Mouse (Mus musculus): Measurements from ENCODE around the gene Ttc8.

Gene Ttc8

DNA sequence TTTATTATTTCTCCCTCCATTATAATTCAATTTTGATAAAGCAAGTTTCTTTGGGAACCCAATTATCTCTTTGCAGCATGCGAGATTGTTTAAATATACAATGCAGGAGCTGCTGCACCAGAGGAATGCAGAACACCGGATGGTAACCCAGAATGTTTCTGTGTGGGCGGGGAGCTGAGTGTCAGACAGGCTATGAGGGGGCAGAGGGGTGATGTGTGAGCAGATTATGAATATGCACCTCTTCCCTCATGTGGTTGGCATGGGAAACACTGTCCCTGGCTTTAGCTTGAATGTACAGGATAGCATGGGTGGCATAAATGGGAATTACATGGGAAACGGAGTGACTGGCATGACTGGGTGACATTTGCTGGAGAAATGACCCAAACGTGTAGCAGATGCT lies 108.3 kb downstream of the Ttc8 start:
- no peak for DNase-seq (ENCODE audit: low spot score in 2 of 2)

DNA sequence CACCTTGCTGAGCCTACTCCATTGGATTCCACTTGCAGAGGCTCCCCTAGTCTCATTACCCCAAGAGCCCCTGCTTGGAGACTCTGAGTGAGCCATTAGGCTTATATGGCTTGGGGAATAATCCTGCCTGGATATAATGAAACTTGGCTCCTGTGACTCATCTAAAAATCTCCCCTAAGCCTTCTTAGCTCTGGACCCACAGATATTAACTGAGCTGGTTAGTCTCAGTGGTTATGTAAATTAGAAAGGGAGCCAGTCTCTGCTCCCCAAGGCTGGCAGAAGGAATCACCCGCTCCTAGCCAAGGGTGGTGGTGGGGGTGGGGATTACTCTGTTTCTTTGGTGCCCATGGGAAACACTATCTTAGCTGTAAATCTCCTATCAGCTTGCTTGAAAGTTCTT lies 109.6 kb downstream of the Ttc8 start:
- DNase-seq (ENCODE audit: low spot score in 2 of 2), result no peak
